8 mouse cellular contexts compared by ENCODE assay signal in the genomic region with DNA sequence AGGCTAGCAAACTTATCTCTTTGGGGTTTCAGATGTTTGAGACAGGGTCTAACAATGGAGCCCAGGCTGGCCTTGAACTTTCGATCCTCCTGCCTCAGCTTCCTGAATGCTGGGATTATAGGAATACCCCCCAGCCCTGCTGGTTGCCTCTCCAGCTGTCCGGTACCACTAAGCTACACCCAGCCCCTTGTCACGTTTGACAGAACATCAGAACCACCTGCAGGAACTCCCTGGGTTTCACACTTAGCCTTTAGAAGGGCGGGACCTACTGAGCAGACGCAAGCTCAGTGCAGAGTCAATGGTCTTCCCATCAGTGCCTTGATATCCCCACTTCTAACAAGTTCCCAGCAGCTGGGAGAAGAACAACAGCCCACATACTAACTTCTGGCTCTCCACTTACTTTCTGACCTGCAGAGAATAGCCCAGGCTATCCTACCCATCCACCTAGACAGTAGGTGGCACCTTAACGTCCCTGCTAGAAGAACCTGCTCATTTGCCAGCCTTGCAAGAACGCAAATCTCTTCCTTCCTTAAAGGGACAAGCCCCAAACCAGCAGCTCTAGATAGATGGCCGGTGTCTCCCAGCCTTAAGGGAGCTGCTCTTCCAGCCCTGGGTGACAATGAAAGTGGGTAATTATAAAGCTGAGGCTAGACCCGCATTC. TPM values are rescaled to one million over a fixed set of nuclear protein-coding genes. Genes with fewer than 3 reads are reported as not detected.
A peak's percentile ranks its signal among the peaks of the same experiment; 100 is the strongest.
DNase-seq lines count a peak whose midpoint lies in the region; ATAC-seq and TF ChIP-seq lines count a peak whose summit lies in the region.
"Had no signal": no experiment of that assay in that cellular context is flagged by ENCODE, and none has a peak within 500 bp of the region (broad histone marks: within the 10 kb centered on the region; RNA-seq: fewer than 3 reads in every experiment).

No protein-coding gene starts in this region.

- peak overlapping the region; percentile 68 for H3K4me2 ChIP-seq in lung, embryonic 14.5 days
- H3K4me2 ChIP-seq in embryonic facial prominence, embryonic 14.5 days (ENCODE audit: low read depth, low read length), result peak overlapping the region; percentile 61
- peak overlapping the region; percentile 66 for H3K4me2 ChIP-seq in intestine, postnatal 0 days (replicated peaks; ENCODE audit: low read depth)

- H3K36me3 ChIP-seq in lung, embryonic 14.5 days (ENCODE audit: insufficient read depth), result no peaks in the 10 kb centered on the region
- no peaks in the 10 kb centered on the region for H3K36me3 ChIP-seq in embryonic facial prominence, embryonic 14.5 days (ENCODE audit: control insufficient read depth, insufficient read depth, low read length)
- H3K36me3 ChIP-seq in intestine, postnatal 0 days (ENCODE audit: control insufficient read depth, insufficient read depth), result no peaks in the 10 kb centered on the region

- peak; percentile 12; the same call in 1 of the 2 replicates for ATAC-seq in lung, embryonic 14.5 days (ENCODE audit: insufficient read depth)
- no peak for ATAC-seq in embryonic facial prominence, embryonic 14.5 days (ENCODE audit: low read depth)
- no peak for ATAC-seq in intestine, postnatal 0 days
- peak; percentile 28; the same call in 1 of the 2 replicates for ATAC-seq in monocyte, adult 5-6 weeks (replicated peaks; ENCODE audit: insufficient number of reproducible peaks, low FRiP score, low TSS enrichment, poor library complexity, severe bottlenecking)

- no peak for DNase-seq in lung, embryonic 14.5 days
- no peak for DNase-seq in lung, postnatal 14 days
- no peak for DNase-seq in embryonic facial prominence, embryonic 14.5 days (ENCODE audit: low spot score)
- no peak for DNase-seq in adrenal gland, postnatal 14 days
- no peak for DNase-seq in gastrocnemius, postnatal 36 days

- 43% methylated on average over 9 of the region's 9 CpGs for WGBS in lung, embryonic 14.5 days
- WGBS in embryonic facial prominence, embryonic 14.5 days, result 69% methylated on average over 9 of the region's 9 CpGs
- 63% methylated on average over 9 of the region's 9 CpGs for WGBS in intestine, postnatal 0 days

- peak overlapping the region; percentile 21 for H3K4me3 ChIP-seq in lung, embryonic 14.5 days (ENCODE audit: low read depth, low read length)
- H3K4me3 ChIP-seq in embryonic facial prominence, embryonic 14.5 days (ENCODE audit: low read depth, low read length), result 0 out of 2 replicates have a peak overlapping the region, but pooled peaks have one; percentile 32
- H3K4me3 ChIP-seq in intestine, postnatal 0 days (ENCODE audit: low read depth, low read length), result 0 out of 2 replicates have a peak overlapping the region, but pooled peaks have one; percentile 27

- no peaks in the 10 kb centered on the region for H3K9me3 ChIP-seq in lung, embryonic 14.5 days (ENCODE audit: low read depth, low read length)
- no peaks in the 10 kb centered on the region for H3K9me3 ChIP-seq in embryonic facial prominence, embryonic 14.5 days (ENCODE audit: control insufficient read depth, low read length)
- H3K9me3 ChIP-seq in intestine, postnatal 0 days (ENCODE audit: control insufficient read depth), result no peaks in the 10 kb centered on the region

- TF ChIP-seq CTCF in lung, embryonic 14.5 days (IDR thresholded peaks at IDR 0.05; ENCODE audit: low read depth), result no peak
- no peak for TF ChIP-seq CTCF in intestine, postnatal 0 days (IDR thresholded peaks at IDR 0.05; ENCODE audit: low read depth)

- no peak overlapping the region; the same call in 1 of the 2 replicates for H3K27ac ChIP-seq in lung, embryonic 14.5 days (ENCODE audit: low read depth)
- peak overlapping the region; percentile 53 for H3K27ac ChIP-seq in embryonic facial prominence, embryonic 14.5 days (replicated peaks; ENCODE audit: low read depth, low read length)
- no peak overlapping the region for H3K27ac ChIP-seq in intestine, postnatal 0 days (ENCODE audit: low read depth, low read length)

- no peaks in the 10 kb centered on the region for H3K27me3 ChIP-seq in lung, embryonic 14.5 days (ENCODE audit: insufficient read depth, low read length)
- H3K27me3 ChIP-seq in embryonic facial prominence, embryonic 14.5 days (replicated peaks; ENCODE audit: control insufficient read depth, insufficient read depth, low read length), result no peaks in the 10 kb centered on the region
- no peaks in the 10 kb centered on the region for H3K27me3 ChIP-seq in intestine, postnatal 0 days (replicated peaks; ENCODE audit: control insufficient read depth, insufficient read depth, low read length)

- intact Hi-C loops in gastrocnemius, postnatal 36 days (cut with DNase I), result loop anchor here (2.0 kb wide), 1 partner anchor 47 kb away; no protein-coding TSS in a partner anchor

- H3K4me1 ChIP-seq in lung, embryonic 14.5 days (ENCODE audit: insufficient read depth), result peaks cover 12% of the 10 kb centered on the region; the same call in 1 of the 2 replicates
- peaks cover 30% of the 10 kb centered on the region for H3K4me1 ChIP-seq in embryonic facial prominence, embryonic 14.5 days (ENCODE audit: control insufficient read depth, insufficient read depth, low read length)
- H3K4me1 ChIP-seq in intestine, postnatal 0 days (replicated peaks; ENCODE audit: control insufficient read depth, insufficient read depth, low read length), result peaks cover 15% of the 10 kb centered on the region

- no peak overlapping the region for H3K9ac ChIP-seq in lung, embryonic 14.5 days
- H3K9ac ChIP-seq in embryonic facial prominence, embryonic 14.5 days (ENCODE audit: low read depth, low read length), result no peak overlapping the region
- peak overlapping the region; percentile 44; the same call in 1 of the 2 replicates for H3K9ac ChIP-seq in intestine, postnatal 0 days (ENCODE audit: low read depth, low read length)

RNA-seq across cellular contexts. Expression of a gene that starts 10.9 kb away (rescaled TPM):
- 0.58 and 1.2 TPM in 2 replicates for polyA plus RNA-seq in lung, embryonic 14.5 days (2014; fragmentation: Nextera tagmentation; extraction: Ambion mirVana)
- polyA plus RNA-seq in embryonic facial prominence, embryonic 14.5 days (2014; fragmentation: Nextera tagmentation; extraction: Ambion mirVana), result 2.2 TPM in 1 of 2 replicates, not detected in the other
- polyA plus RNA-seq in intestine, postnatal 0 days (2015; fragmentation: Nextera tagmentation; extraction: Ambion mirVana), result not detected in 2 replicates
- not detected in 3 replicates for total RNA-seq in monocyte, adult 5-6 weeks (2017)
- 5.6 and 6.2 TPM in 2 replicates for total RNA-seq in adrenal gland, postnatal 14 days (2021)
- 1 to 10 TPM; 1.4 to 2.5 TPM for total RNA-seq in gastrocnemius, postnatal 36 days (2021)
- polyA plus RNA-seq: brain, embryonic 14.5 days had no signal

Comparison
In these comparisons a context has a peak if more than half of its experiments do, and no peak if none do; other contexts are left out.
1. ATAC-seq: peak in lung, embryonic 14.5 days (single experiment) and monocyte, adult 5-6 weeks (single experiment); none in embryonic facial prominence, embryonic 14.5 days (single experiment) and intestine, postnatal 0 days (single experiment).
2. Peak in every context shown above with its lines, with median percentiles within 50 percentile points of each other: H3K4me2 ChIP-seq and H3K4me3 ChIP-seq.